In genomic region chr11:18581997-18582780, GRCm38 (mm10) we compare ENCODE assay signal across 10 mouse cellular contexts.
DNase-seq lines count a peak whose midpoint lies in the region; ATAC-seq and TF ChIP-seq lines count a peak whose summit lies in the region.
"Had no signal": no experiment of that assay in that cellular context is flagged by ENCODE, and none has a peak within 500 bp of the region (broad histone marks: within the 10 kb centered on the region; RNA-seq: fewer than 3 reads in every experiment).

No protein-coding gene starts in this region.

- no peak for TF ChIP-seq POLR2A in thymus, adult 2 months (IDR thresholded peaks at IDR 0.05; ENCODE audit: control insufficient read depth, extremely low read depth, insufficient read depth, low read length, poor library complexity)

- H3K4me1 ChIP-seq in forebrain, embryonic 13.5 days, result no peaks in the 10 kb centered on the region
- H3K4me1 ChIP-seq in forebrain, embryonic 10.5 days, result 0 out of 2 replicates have a peak, but pooled peaks cover 5% of the 10 kb centered on the region
- H3K4me1 ChIP-seq in midbrain, embryonic 14.5 days (ENCODE audit: control insufficient read depth, insufficient read depth, low read length), result no peaks in the 10 kb centered on the region
- peaks cover 6% of the 10 kb centered on the region; the same call in 1 of the 2 replicates for H3K4me1 ChIP-seq in midbrain, embryonic 10.5 days
- H3K4me1 ChIP-seq in thymus, adult 2 months (replicated peaks; ENCODE audit: control insufficient read depth, insufficient read depth, low read length), result no peaks in the 10 kb centered on the region

- no peak overlapping the region for H3K4me3 ChIP-seq in forebrain, embryonic 13.5 days
- H3K4me3 ChIP-seq in forebrain, embryonic 10.5 days, result no peak overlapping the region
- H3K4me3 ChIP-seq in midbrain, embryonic 14.5 days (replicated peaks; ENCODE audit: low read depth, low read length), result no peak overlapping the region
- H3K4me3 ChIP-seq in midbrain, embryonic 10.5 days, result no peak overlapping the region
- H3K4me3 ChIP-seq in thymus, adult 2 months (ENCODE audit: control insufficient read depth, insufficient read depth, low read length), result no peak overlapping the region

- H3K9ac ChIP-seq in forebrain, embryonic 13.5 days, result no peak overlapping the region
- H3K9ac ChIP-seq in midbrain, embryonic 14.5 days (replicated peaks; ENCODE audit: low read length), result no peak overlapping the region
- H3K9ac ChIP-seq: liver, embryonic 14.5 days had no signal

- no peak overlapping the region for H3K4me2 ChIP-seq in forebrain, embryonic 13.5 days
- no peak overlapping the region for H3K4me2 ChIP-seq in midbrain, embryonic 14.5 days (ENCODE audit: low read length)

- intact Hi-C loops in heart, postnatal 14 days (cut with DNase I), result no loop called here

- H3K27me3 ChIP-seq in forebrain, embryonic 13.5 days, result no peaks in the 10 kb centered on the region
- H3K27me3 ChIP-seq in forebrain, embryonic 10.5 days (ENCODE audit: poor library complexity, severe bottlenecking), result no peaks in the 10 kb centered on the region
- H3K27me3 ChIP-seq in midbrain, embryonic 14.5 days (ENCODE audit: control insufficient read depth, insufficient read depth, low read length), result no peaks in the 10 kb centered on the region
- H3K27me3 ChIP-seq in midbrain, embryonic 10.5 days (ENCODE audit: low read depth, poor library complexity, severe bottlenecking), result no peaks in the 10 kb centered on the region
- H3K27me3 ChIP-seq in thymus, adult 2 months (ENCODE audit: control insufficient read depth, insufficient read depth, low read length), result no peaks in the 10 kb centered on the region
- H3K27me3 ChIP-seq: Patski had no signal

- peak; percentile 20; the same call in 1 of the 2 replicates for ATAC-seq in forebrain, embryonic 13.5 days
- 0 out of 2 replicates have a peak, but pooled peaks have one; percentile 17 for ATAC-seq in midbrain, embryonic 14.5 days (ENCODE audit: low FRiP score, low TSS enrichment)
- ATAC-seq: Patski had no signal

- WGBS in forebrain, embryonic 13.5 days, result 64% methylated on average over 2 of the region's 2 CpGs
- WGBS in forebrain, embryonic 10.5 days, result 90% methylated on average over 2 of the region's 2 CpGs
- 85% methylated on average over 2 of the region's 2 CpGs for WGBS in midbrain, embryonic 14.5 days
- whole genome bisulfite sequencing in midbrain, embryonic 10.5 days, result 93% methylated on average over 2 of the region's 2 CpGs
- WGBS in thymus, adult 2 months, result 61% methylated on average over 2 of the region's 2 CpGs

- H3K9me3 ChIP-seq in forebrain, embryonic 13.5 days (replicated peaks), result no peaks in the 10 kb centered on the region
- H3K9me3 ChIP-seq in forebrain, embryonic 10.5 days, result no peaks in the 10 kb centered on the region
- no peaks in the 10 kb centered on the region for H3K9me3 ChIP-seq in midbrain, embryonic 14.5 days (ENCODE audit: control insufficient read depth, low read length)
- H3K9me3 ChIP-seq in midbrain, embryonic 10.5 days (replicated peaks), result no peaks in the 10 kb centered on the region

- TF ChIP-seq CTCF in thymus, adult 2 months (IDR thresholded peaks at IDR 0.05; ENCODE audit: borderline replicate concordance, control insufficient read depth, extremely low read depth, insufficient read depth, low read length, poor library complexity), result no peak

- H3K27ac ChIP-seq in forebrain, embryonic 13.5 days, result no peak overlapping the region
- H3K27ac ChIP-seq in forebrain, embryonic 10.5 days, result no peak overlapping the region
- no peak overlapping the region for H3K27ac ChIP-seq in midbrain, embryonic 14.5 days (replicated peaks; ENCODE audit: low read depth, low read length)
- no peak overlapping the region for H3K27ac ChIP-seq in midbrain, embryonic 10.5 days (replicated peaks)
- no peak overlapping the region for H3K27ac ChIP-seq in thymus, adult 2 months (ENCODE audit: control insufficient read depth, insufficient read depth, low read length)
- H3K27ac ChIP-seq: liver, embryonic 14.5 days had no signal

- H3K36me3 ChIP-seq in forebrain, embryonic 13.5 days (ENCODE audit: poor library complexity, severe bottlenecking), result no peaks in the 10 kb centered on the region
- no peaks in the 10 kb centered on the region for H3K36me3 ChIP-seq in forebrain, embryonic 10.5 days (replicated peaks)
- H3K36me3 ChIP-seq in midbrain, embryonic 14.5 days (ENCODE audit: control insufficient read depth, insufficient read depth, low read length), result no peaks in the 10 kb centered on the region
- no peaks in the 10 kb centered on the region for H3K36me3 ChIP-seq in midbrain, embryonic 10.5 days
- H3K36me3 ChIP-seq in thymus, adult 2 months (ENCODE audit: control insufficient read depth, insufficient read depth, low read length), result no peaks in the 10 kb centered on the region

- DNase-seq in forebrain, embryonic 10.5 days (ENCODE audit: extremely low spot score, low spot score), result no peak
- no peak for DNase-seq in midbrain, embryonic 14.5 days
- DNase-seq in midbrain, embryonic 10.5 days (ENCODE audit: low spot score), result no peak
- DNase-seq in heart, postnatal 14 days, result peak; percentile 39 to 59
- DNase-seq in lung, postnatal 14 days, result peak; percentile 76
- DNase-seq in thymus, adult 2 months, result no peak
- DNase-seq in embryo, embryonic 10.5 days (ENCODE audit: low spot score), result no peak

Comparison
In these comparisons a context has a peak if more than half of its experiments do, and no peak if none do; other contexts are left out.
1. DNase-seq: peak in heart, postnatal 14 days (2 of 2) and lung, postnatal 14 days (single experiment); none in forebrain, embryonic 10.5 days (single experiment), midbrain, embryonic 14.5 days (single experiment), midbrain, embryonic 10.5 days (single experiment), thymus, adult 2 months (single experiment) and embryo, embryonic 10.5 days (single experiment).